Mouse (Mus musculus): Measurements from ENCODE around the gene Pdgfc.
"Not testable (repeated sequence)": the region's sequence is repeated elsewhere in the genome, so short reads cannot be mapped to it uniquely, and the experiment has no call there.

Gene Pdgfc

DNA sequence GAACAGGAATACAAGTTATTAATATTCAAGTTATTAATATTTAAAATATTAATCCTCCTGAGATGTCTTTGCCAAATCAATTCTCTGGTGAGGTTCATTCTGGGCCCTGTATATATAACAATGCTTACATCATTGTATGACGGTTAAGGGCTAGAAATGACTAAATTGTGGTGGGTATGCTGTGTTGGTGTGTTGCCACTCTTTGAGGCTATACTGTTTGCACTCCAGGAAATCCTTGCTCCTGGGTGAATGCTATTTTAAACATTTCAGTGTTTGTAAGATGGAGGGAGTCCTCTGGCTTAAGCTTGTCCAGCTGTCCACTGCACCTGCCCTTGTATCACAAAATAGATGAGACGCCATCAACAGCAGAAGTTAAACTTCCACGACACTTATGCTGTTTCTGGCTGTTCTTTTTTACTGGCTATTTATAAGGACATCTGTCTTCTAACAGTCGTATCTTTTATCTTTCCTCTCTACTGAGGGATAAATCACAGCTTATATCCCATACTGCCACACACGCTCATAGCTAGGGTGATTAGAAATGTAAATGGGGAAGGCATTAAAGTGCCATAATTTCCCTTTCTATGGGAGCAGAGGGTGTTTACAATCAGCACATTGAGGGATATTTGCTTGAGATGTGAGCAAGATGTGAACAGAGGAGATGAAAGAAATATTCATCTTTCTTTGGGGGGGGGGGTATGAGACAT lies 9.3 kb downstream of the Pdgfc start:
- no peak for DNase-seq (ENCODE audit: low spot score in 2 of 2)

DNA sequence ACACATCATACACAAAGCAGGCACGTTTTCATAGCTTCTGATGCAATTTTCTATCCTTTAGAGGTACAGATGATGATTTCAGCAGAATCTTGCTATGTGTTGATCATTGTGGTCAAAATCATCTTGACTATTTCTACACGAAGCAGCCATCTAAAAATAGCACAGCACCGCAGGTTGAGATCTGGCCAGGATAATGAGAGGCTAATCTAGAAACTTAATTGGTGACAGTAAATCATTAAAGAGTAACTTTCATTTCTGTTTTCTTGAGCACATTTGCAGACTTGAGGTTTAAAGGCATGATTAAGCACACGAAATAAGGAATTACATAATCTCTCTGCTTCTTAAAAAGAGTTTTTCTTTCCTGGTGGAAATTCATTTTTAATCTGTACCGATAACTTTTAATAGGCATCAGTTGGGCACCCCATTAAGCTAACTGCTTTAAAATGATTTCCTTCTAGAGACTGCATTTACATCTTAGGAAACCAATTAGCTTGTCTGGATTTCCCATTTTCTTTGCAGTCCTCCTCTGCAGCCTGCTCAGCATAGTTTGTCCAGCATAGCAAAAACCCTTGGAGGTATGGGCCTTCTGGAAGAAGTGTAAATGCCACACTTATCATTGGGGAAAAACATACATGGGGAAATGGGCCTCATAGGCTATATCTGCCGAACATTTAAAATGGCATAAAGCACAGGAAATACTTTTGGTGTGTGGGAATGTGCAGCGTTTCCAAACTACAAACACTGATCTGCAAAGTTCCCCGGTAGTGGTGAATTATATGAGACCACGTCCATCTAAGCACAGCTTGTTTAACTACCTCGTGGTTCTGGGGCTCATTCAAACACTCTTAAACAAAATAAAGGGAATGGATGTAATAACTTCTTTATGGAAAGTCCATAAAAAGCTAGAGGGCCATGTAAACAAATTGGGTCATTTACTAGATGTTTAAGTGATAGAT lies 10.7 kb downstream of the Pdgfc start:
- DNase-seq (ENCODE audit: low spot score in 2 of 2) = no peak

- DNase-seq (ENCODE audit: low spot score in 2 of 2) = no peak
Measured at GRCm38 (mm10) chr3:81051522-81051921, 15.3 kb downstream of the Pdgfc start.

DNA sequence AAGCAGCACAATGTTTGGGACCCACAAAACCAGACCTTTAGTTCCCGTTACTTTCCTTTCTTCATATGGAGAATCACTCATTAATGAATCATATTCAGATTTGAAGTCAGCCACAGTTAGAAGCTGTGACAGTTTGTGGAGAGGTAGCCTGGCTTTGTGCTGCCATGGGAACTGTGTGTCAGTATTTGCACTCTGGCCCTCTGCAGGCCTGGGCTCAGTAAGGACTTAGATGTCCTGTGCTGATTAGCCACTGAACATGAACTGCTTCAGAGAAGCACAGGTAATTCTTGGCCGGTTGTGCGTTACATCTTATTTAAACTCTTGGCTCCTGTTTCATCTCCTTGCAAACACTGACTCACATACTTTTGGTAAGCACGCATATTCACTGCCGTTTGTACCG lies 16.2 kb downstream of the Pdgfc start:
- no peak for DNase-seq (ENCODE audit: low spot score in 2 of 2)

DNA sequence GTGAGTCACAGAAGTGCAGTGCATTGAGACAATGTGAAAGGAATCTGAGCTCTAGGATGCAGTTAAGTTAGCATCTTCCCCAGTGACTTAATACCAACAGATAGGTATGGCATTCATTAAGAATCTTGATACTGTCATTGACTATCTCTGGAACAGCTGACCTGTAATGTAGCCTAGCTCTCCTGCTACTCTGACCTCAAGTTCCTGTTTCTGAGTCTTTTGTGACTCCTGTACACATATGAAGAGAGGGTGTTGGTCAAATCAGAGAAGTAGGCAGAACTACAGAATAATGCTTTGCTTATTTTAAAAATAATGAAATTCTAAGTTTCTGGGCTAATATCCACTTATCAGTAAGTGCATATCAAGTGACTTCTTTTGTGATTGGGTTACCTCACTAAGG lies 17.9 kb downstream of the Pdgfc start:
- DNase-seq (ENCODE audit: low spot score in 2 of 2) = no peak

DNA sequence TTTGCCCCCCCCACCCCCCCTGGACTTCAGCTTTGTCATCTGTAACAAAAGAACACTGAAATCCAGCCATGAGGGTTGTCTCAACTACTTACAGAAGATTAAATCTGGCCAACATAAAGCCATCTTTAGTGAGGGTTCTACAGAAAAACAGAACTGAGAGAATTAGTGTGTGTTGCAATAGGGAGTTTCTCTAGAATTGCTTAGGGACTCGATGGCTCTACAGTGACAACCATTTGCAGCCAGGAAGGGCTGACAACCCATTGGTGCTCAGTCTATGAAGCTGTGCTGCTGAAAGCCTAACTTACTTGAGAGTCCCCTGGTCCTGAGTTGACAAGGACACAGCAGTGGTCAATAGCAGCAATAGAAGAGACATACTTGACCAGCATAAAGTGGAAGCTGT lies 21.5 kb downstream of the Pdgfc start:
- no peak for DNase-seq (ENCODE audit: low spot score in 2 of 2)

GRCm38 (mm10) chr3:81058527-81059031 lies 22.4 kb downstream of the Pdgfc start:
- DNase-seq (ENCODE audit: low spot score in 2 of 2) = no peak

GRCm38 (mm10) chr3:81068550-81068949 lies 32.3 kb downstream of the Pdgfc start:
- no peak for DNase-seq (ENCODE audit: low spot score in 2 of 2)

GRCm38 (mm10) chr3:81101136-81101535 lies 64.9 kb downstream of the Pdgfc start:
- DNase-seq (ENCODE audit: low spot score in 2 of 2) = no peak

DNA sequence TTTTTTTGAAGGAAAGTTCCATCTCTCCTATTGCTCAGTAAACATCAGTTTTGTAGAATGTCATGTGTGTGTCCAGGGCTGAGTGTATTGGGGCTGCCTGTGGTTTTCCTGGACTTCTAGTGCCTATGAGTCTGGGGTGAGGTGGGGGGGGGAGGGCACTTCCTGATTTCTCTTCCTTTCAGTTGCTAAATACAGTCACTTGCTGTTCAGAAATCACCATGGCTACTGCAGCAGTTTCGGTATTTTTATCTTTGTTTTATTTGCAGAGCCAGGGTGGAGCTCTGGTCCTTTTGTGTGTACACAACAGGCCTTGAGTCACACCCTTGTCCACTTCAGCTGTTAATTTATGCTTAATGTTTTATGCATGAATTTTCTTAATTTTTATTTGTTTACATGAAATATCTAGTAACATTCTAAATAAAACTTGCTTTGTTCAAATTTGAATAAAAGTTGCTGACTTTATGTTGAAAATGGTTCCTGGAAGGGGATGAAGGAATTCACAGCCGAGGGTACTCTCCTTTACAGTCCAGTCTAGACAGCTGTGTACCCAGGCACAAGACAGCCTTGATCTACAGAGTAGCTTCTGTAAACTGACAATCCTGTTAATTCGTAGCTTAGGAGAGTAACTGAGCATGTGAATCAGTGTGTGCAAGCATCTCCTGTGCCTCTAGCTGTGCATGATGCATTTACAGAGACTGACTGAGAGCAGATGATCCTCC lies 66.1 kb downstream of the Pdgfc start:
- no peak for DNase-seq (ENCODE audit: low spot score in 2 of 2)

DNA sequence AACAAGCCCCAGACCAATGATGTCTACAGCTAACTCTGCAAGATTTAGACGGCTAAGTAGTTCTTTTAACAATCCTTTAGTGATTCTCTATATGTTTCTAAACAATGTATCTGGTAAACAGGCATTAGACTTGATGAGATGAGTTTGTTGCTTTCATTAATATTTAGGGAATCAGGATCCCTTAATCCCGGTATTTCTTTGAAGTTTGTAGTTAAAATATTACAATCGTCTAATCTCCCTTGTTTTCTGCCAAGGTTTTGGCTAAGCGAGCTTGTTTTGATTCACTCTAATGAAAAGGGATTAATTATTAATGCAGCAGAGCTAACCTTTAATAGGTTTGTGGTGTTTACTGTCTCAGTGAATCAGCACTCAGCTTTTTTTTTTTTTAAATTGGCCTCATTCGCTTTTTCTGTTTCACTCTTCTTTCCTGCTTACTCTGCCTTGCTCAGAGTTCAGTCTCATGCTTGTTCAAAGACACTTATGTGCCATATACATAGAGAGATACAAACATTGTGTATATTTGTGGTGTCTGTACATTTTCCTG lies 66.7 kb downstream of the Pdgfc start:
- no peak for DNase-seq (ENCODE audit: low spot score in 2 of 2)

GRCm38 (mm10) chr3:81107515-81107914 lies 71.3 kb downstream of the Pdgfc start:
- no peak for DNase-seq (ENCODE audit: low spot score in 2 of 2)

GRCm38 (mm10) chr3:81110968-81111367 lies 74.8 kb downstream of the Pdgfc start:
- no peak for DNase-seq (ENCODE audit: low spot score in 2 of 2)

DNA sequence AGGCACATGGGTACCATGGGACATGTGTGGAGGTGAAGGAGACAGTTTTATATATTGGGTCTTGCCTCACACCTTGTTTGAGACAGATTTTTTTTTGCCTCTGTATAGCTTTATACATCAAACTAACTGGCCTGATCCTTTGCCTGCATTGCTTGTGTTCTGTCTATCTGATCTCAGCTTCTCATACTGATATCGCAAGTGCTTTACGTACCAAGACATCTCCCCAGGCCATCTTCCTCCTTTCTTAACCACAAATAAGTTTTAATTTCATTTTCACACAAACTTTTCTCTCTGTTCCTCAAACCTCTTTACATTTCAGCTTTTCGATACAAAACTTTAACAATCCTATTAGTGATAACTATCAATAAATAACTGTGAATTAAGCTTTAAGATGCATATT lies 76.7 kb downstream of the Pdgfc start:
- DNase-seq (ENCODE audit: low spot score in 2 of 2) = no peak

DNA sequence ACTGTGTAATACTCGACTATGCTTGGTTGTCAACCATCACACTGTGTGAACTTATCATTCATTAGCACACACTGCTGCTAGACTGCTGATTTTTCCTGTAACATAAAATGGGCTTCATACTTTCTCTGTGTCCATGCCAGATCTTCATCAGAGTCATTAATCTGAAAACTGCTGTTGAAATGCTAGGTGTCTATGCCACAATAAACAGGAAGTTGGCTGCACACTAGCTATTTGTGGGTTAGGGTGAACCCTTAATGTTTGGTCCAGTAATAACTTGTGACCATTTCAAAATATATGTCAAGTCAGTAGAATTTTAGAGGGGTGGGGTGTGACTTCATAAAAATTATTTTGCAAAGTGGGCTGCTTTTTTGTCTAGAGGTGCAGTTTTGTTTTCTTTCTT lies 84.4 kb downstream of the Pdgfc start:
- no peak for DNase-seq (ENCODE audit: low spot score in 2 of 2)

DNA sequence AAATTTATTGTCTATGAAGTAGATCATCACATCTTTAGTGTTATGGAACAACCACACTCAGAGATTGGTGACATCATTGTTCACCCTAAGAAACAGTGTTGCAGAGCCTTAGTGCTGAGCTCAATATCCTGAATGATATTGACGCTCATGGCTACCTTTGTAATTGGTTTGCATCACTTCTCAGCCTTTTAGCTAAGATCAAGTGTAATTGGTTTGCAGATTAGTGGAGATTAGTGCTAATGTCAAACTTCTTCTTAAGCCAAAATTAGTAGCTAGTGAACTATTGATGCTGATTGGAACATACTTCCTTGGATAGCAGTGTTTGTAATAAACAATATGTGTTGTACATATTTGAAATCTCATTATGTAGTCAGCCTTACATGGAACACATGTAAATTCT lies 85.5 kb downstream of the Pdgfc start:
- no peak for DNase-seq (ENCODE audit: low spot score in 2 of 2)

GRCm38 (mm10) chr3:81123461-81123860 lies 87.2 kb downstream of the Pdgfc start:
- no peak for DNase-seq (ENCODE audit: low spot score in 2 of 2)

GRCm38 (mm10) chr3:81127013-81127412 lies 90.8 kb downstream of the Pdgfc start:
- DNase-seq (ENCODE audit: low spot score in 2 of 2) = no peak

GRCm38 (mm10) chr3:81136985-81137384 lies 100.8 kb downstream of the Pdgfc start:
- no peak for DNase-seq (ENCODE audit: low spot score in 2 of 2)

- DNase-seq (ENCODE audit: low spot score in 2 of 2) = not testable (repeated sequence)
Measured at GRCm38 (mm10) chr3:81138030-81138429, 101.8 kb downstream of the Pdgfc start.

GRCm38 (mm10) chr3:81143730-81144129 lies 107.5 kb downstream of the Pdgfc start:
- DNase-seq (ENCODE audit: low spot score in 2 of 2) = no peak

- DNase-seq (ENCODE audit: low spot score in 2 of 2) = no peak
Measured at GRCm38 (mm10) chr3:81149109-81149521, 112.9 kb downstream of the Pdgfc start.
